Mouse (Mus musculus) fibroblast of lung, adult 2 months (primary cell): ENCODE measurements around the gene Tmem43.

Source experiments
- DNase-seq: peaks from one replicate; pipeline ENCODE4 v3.0.0-alpha.2; 2011; ENCODE audit warnings: low read depth

Tmem43 gene

GRCm38 (mm10) chr6:91533771-91534170 is 60.3 kb downstream of the Tmem43 start:
- DNase-seq = no peak

- no peak for DNase-seq
Observed at GRCm38 (mm10) chr6:91534268-91534667, 60.8 kb downstream of the Tmem43 start.

- no peak for DNase-seq
Observed at GRCm38 (mm10) chr6:91535231-91535630, 61.7 kb downstream of the Tmem43 start.

GRCm38 (mm10) chr6:91536047-91536765 is 62.7 kb downstream of the Tmem43 start:
- no peak for DNase-seq
